Mouse (Mus musculus): Measurements from ENCODE around the gene Sdhc. TPM values are rescaled to one million over a fixed set of nuclear protein-coding genes. Genes with fewer than 3 reads are reported as not detected.

Gene Sdhc
- total RNA-seq (2021): 1,000 to 10,000 TPM; 1,008 to 1,038 TPM
- long read RNA-seq, experiment 1, transcript Sdhc-202 (6 exons, 3,171 nt): major isoform, 170 of 241 reads
- long read RNA-seq, experiment 1, partial matches to known transcripts: 58 of 241 reads
- long read RNA-seq, experiment 1, other reads (novel, unspliced or antisense): 12 of 241 reads
- long read RNA-seq, experiment 2, transcript Sdhc-202 (6 exons, 3,171 nt): major isoform, 137 of 180 reads
- long read RNA-seq, experiment 2, partial matches to known transcripts: 29 of 180 reads
- long read RNA-seq, experiment 2, other reads (novel, unspliced or antisense): 14 of 180 reads

GRCm38 (mm10) chr1:171149974-171150760, at the start of gene Sdhc, which contains the start of gene Mpz:
Gene Sdhc (minus strand): TSS chr1:171150603.
Gene Mpz (plus strand): TSS chr1:171150711.
- peak; percentile 95 to 97 for DNase-seq
- intact Hi-C loops (cut with DNase I): no loop called here

DNA sequence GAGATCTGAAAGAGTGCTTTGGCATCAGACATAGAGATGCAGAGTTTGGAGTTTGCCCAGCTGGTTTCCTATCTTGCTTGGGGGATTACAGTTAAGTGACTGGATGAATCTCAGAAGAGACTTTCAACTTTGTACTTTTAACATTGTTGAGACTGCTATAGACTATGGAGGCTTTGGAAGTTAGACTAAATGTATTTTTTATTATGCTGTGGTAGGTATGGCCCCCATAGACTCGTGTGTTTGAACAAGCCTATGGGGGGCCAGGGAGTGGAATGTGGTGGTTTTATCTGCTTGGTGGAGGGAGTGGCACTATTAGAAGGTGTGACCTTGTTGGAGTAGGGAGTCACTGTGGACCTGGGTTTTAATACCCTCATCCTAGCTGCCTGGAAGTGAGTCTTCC, 49.1 kb upstream of the Sdhc start:
- no peak for DNase-seq
- intact Hi-C loops (cut with DNase I): no loop called here

DNA sequence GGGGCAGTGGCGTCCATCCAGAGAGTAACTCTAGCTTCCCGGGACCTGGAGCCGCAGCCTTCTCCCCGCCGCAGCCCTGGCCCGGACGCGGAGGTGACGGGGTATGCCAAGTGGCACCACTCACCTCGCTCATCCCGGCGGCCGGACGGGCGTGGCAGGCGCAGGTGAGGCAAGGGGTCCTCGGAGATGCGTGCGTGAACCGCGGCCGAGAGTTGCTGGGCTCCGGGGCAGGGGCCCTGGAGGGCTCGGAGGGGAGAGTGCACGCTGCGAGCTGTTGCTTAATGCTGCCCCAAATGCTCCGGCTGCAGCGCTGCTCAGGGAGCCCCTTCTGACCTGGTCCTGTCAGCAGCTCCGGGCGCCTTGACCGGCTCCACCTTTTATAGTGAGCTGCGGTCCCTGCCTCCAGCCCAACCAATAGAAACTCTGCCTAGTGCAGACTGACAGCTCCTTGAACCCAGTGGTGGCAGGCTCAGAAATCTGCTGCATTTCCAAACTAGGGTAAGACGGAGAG, 45.5 kb upstream of the Sdhc start, which contains the start of gene Pcp4l1:
Pcp4l1 (minus strand) TSS at position 382 of the 511 bp plus-strand sequence.
- intact Hi-C loops (cut with DNase I): no loop called here
- DNase-seq: peak; percentile 76 to 79

GRCm38 (mm10) chr1:171195046-171195822, 44.8 kb upstream of the Sdhc start:
- DNase-seq: no peak
- intact Hi-C loops (cut with DNase I): no loop called here

DNA sequence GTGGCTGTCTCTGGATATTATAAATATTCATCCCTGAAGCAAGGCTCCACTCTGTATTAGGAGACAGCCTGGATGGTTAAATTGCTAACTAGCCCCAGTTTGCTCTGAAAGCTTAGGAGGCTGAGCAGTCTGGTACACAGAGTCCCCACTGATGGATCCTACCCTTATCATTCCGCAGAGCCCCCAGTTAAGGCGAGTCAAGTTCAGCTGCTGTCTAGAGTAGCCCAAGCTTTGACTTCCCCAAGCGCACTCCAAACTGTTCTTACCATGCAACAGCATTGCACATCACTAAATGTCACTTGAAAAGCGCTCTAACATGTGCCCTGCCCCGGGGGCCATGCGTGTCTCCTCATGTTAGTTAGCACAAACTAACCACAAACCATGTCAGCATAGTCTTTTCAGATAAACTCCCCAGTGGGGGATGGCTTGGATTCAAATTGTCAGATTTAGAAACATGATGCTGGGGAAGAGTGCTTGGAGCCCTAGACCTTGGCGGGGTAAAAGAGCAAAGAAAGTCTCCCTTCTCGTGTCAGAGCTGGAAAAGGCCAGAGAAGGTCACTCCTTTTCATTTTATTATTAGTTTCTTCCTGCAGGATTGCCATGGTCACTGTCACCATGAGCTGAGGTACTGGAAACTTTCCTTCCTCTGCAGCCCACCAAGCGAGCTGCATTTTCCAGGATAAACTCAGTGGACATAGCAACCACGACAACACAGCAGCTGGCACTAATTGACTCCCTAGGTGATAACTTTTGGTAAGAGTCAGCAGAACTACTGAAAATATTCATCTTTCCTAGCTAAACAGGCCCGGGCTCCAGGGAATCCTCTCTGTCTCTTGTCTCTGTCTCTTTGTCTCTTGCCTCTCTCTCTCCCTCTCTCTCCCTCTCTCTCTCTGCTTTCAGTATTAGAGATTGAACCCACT, 43.8 kb upstream of the Sdhc start:
- intact Hi-C loops (cut with DNase I): no loop called here
- no peak for DNase-seq

DNA sequence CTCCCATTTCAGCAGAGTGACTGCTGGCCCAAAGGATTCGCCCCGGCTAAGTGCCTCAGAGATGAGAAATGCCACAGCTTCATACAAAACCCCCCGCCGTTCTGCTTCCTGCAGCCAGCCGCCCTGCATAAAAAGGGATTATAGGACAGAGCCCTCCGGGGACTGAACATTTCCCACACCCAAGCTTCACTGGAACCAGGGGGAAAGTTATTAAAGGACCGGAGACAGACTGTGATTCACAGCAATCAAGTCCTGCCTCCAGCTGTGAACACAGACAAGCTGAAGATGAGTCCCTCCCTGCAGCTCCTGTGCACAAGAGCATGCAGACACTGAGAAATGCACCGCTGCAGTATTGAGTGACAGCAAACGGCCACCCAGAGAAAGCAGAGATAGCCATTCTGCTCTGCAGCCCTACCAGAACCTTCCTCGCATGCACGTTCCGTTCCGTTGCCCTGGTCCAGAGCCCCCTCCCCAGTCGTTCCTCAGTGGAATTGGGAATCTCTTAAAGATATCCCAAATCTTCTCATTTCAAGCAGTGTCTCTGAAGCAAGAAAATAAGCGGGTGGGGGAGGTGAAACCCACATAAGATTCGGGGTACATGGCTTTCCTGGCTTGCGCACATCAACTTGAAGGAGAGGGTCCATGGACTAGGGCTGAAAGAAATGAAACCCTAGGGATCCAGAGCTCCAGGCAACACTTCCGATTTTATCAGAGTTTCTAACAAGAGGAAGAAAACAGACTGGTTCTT, 42.9 kb upstream of the Sdhc start:
- intact Hi-C loops (cut with DNase I): no loop called here
- peak in 1 of 2 experiments; percentile 21 for DNase-seq

GRCm38 (mm10) chr1:171192283-171192682, 41.9 kb upstream of the Sdhc start:
- intact Hi-C loops (cut with DNase I): no loop called here
- DNase-seq: no peak

- intact Hi-C loops (cut with DNase I): no loop called here
- no peak for DNase-seq
Observed at GRCm38 (mm10) chr1:171190832-171191231, 40.4 kb upstream of the Sdhc start.

GRCm38 (mm10) chr1:171189476-171190114, 39.2 kb upstream of the Sdhc start:
- peak in 1 of 2 experiments; percentile 16 for DNase-seq
- intact Hi-C loops (cut with DNase I): no loop called here

GRCm38 (mm10) chr1:171189046-171189445, 38.6 kb upstream of the Sdhc start:
- intact Hi-C loops (cut with DNase I): no loop called here
- DNase-seq: peak in 1 of 2 experiments; percentile 37

GRCm38 (mm10) chr1:171187851-171188700, 37.7 kb upstream of the Sdhc start:
- intact Hi-C loops (cut with DNase I): no loop called here
- no peak for DNase-seq

DNA sequence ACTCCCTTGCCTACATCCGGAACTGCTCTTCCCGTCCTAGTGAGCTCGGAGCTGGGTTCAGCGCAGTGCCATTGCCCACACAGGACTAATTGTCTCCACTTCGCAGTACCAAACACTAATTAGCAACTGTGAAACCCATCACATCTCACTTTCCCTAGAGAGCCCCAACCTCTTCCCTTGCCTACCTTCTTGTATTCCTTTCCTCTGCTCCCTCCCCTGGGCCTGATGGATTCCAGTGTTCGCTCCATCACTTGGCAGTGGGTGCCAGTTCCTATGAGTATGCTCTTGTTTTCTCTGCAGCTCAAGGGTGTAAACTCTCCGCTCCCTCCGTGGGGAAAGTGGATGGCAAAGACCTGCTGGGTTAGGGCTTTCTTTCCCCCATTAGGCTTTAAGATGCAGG, 35.3 kb upstream of the Sdhc start:
- intact Hi-C loops (cut with DNase I): no loop called here

GRCm38 (mm10) chr1:171184314-171184713, 33.9 kb upstream of the Sdhc start:
- peak in 1 of 2 experiments; percentile 40 for DNase-seq
- intact Hi-C loops (cut with DNase I): no loop called here

More for the DNA sequence above, 35.3 kb upstream of the Sdhc start:
- no peak for DNase-seq

DNA sequence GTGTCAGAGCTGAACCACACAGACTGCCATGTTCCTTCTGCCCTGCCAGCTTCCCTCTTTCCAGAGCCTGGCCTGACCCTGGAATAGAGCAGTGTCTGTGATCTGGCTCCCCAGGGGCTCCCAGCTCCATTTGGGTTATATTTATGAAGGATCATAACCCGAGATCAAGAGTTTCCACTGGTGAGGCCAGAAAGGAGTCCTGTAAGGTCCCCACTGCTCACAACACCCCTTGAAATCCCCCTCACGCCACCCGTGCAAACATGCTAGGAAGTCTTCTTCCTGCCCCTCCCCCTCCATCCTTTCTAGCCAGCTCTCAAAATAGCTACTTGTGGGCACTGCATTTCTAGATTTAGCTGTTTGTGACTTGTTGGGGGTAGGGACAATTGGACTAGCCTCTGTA, 33.2 kb upstream of the Sdhc start:
- intact Hi-C loops (cut with DNase I): no loop called here
- peak in 1 of 2 experiments; percentile 70 for DNase-seq

DNA sequence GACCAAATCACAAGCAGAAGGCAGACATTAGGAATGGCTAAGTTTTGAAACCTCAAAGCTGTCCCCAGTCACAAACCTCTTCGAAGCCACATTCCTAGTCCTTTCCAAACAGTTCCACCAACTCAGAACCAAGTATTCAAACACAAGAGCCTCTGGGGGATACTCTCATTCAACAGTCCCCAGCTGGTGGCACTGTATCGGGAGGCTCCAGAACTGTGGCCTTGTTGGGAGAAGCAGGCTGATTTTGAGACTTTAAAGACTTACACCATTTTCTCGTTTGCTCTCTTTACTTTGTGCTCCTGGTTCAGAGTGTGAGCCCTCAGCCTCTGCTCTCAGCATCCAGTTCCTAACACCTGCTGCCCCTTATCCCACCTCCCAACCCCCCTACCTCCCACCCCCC, 32.6 kb upstream of the Sdhc start:
- DNase-seq: no peak
- intact Hi-C loops (cut with DNase I): no loop called here

DNA sequence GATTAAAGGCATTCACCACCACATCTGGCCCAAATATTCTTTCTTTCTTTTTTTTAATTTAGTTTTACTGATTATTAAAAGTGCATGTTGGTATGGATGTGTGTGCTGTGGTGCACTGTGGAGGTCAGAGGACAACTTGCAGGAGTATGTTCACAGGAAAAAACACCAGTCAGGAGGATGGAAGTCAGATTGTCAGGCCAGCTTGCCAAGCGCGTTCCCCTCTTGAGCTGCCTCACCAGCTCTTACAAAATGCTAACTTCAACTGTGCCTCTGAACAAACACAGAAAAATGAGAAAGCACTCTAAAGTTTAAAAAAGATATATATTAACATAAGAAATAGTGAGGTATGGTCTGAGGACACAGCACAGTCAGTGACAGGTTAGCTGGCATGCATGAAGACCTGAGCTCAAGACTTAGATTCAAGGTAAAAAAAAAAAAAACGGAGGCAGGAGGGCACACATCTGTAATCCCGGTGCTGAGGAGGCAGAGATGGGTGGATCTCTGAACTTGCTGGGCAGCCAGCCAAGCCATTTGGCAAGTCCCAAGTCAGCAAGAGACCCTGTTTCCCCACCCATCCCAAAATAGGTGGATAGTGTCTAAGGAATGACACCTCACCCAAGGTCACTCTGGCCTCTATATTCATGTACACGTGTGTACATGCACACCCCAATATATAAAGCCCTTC, 29.2 kb upstream of the Sdhc start:
- intact Hi-C loops (cut with DNase I): no loop called here
- DNase-seq: no peak

DNA sequence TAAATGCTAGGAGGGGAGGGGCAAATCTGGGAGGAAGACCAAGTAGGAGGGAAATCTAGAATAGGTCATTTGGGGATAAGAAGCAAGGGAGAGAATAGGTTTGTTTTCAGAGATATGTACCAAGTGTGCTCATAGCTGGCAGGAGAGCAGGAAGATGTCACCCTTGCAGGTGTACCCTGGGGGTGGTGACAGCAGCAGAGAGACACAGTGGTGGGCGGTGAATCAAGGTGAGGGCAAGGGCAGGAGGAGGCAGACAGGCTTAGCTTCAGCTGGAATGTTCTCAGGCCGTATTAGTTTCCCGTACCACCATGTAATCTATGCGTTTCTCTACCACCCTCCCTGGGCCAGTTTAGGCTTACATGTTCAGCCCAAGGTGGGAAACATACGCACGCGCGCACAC, 22.4 kb upstream of the Sdhc start:
- DNase-seq: no peak
- intact Hi-C loops (cut with DNase I): no loop called here
